Mouse (Mus musculus) embryonic fibroblast, embryonic 13.5 days (primary cell): ENCODE measurements at regions not wholly inside any gene's neighbourhood (a gene's known extent, or its start where the extent isn't known, plus 50 kb on each side); places are given as distances from the start of the nearest gene placed in this dataset.

Source experiments
- CTCF ChIP-seq: IDR thresholded peaks from 2 replicates; pipeline ENCODE4 v1.5.1; 2011; ENCODE audit warnings: mild to moderate bottlenecking, control low read depth, low read length, moderate library complexity, borderline replicate concordance; ENCODE audit not compliant: insufficient read depth
- POLR2A ChIP-seq: IDR thresholded peaks from 2 replicates; pipeline ENCODE4 v1.6.1; 2011; ENCODE audit warnings: low read depth, mild to moderate bottlenecking, control low read depth, low read length, moderate library complexity

DNA sequence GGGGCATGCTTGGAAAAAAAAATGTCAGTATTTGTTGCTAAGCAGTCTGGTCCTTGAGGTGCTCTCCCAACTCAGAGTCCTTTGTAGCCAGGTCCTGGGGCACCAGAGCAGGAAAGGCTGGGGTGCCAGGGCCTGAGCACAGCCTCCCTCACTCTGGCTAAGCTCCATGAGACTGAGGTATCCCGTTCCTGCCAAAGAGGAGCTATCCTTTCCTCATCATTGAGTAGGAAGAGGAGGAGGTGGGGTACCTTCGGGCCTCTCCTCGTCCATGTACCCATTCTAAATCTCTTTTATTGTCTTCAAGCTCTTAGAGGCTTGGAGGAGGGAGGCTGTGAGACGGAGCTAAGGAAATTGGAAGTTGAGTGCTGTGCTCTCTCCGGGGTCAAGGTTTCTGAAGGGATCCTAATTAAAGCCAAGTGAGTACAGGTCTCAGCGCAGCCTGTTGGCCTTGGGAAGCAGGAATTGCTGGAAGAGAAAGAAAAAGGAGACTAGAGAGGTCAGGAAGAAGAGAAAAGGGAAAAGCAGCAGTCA is 435.6 kb upstream of the Zmiz1 start:
- TF ChIP-seq CTCF (no peak), POLR2A (no peak)
